8 mouse cellular contexts compared by ENCODE assay signal in the genomic region with DNA sequence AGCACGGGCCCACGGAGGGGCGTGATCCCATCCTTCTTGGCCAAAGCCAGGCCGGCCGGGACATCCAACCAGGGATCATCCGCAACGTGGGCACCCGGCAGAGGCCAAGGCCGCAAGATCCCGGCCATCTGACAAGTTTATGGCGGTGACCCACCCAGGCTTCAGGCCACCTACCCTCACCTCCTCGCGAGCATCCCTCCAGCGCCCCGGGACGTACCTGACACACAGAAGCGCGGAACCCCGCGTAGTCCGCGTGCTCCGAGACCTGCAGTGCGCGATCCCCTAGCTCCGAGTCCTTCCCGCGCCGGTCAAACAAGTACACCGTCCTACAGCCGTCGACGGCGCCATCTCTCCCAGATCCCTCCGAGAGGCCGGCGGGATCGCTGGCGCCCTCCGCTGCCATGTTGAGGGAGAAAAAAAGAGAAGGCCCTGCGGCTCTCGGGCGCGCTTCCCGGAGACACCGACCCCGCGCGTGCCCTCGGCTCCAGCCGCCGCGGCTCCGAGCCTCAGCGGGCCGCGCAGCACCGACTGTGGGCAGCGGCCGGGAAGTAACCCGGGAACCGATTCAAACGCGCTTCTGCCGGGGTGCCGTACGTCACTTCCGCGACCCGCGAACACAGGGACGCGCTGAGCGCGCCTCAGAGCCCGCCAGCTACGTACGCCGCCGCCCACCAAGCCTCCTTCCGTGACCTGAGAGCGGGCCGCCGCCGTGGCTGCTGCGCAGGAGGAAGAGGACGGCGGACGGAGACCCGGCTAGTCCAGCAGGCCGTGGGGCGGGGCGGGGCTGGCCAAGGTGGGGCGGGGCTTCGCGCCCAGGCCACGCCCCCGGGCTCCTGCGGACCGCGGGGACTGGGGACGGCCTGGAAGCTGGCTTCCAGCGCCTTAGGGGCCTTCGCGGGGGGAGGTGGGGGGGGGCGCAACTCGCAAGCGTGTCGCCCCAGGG. TPM values are rescaled to one million over a fixed set of nuclear protein-coding genes. Genes with fewer than 3 reads are reported as not detected.
DNase-seq lines count a peak whose midpoint lies in the region; ATAC-seq lines count a peak whose summit lies in the region.

A gene (minus strand): TSS at position 582 of the 943 bp plus-strand sequence.

- DNase-seq in R1 (ENCODE audit: low read depth, low spot score), result peak; percentile 85
- DNase-seq in cerebellum, postnatal 14 days, result peak; percentile 93 to 95
- peak; percentile 87 to 88 for DNase-seq in frontal cortex, postnatal 14 days (ENCODE audit: low spot score in 2 of 2)
- DNase-seq in layer of hippocampus, postnatal 25 days (ENCODE audit: extremely low spot score in 1 of 2, low spot score in 1 of 2), result peak; percentile 81 to 89
- DNase-seq in lung, postnatal 14 days, result peak; percentile 93
- peak; percentile 95 for DNase-seq in ovary, postnatal 36 days (ENCODE audit: low spot score)
- DNase-seq in thymus, postnatal 14 days, result peak; percentile 93

- peak within 1 kb of the TSS; percentile 87 for H3K4me3 ChIP-seq in hindbrain, embryonic 13.5 days

- peaks cover 25% of the 10 kb centered on the region for H3K4me1 ChIP-seq in hindbrain, embryonic 13.5 days (replicated peaks)

- H3K36me3 ChIP-seq in hindbrain, embryonic 13.5 days, result peaks cover 4% of the 10 kb centered on the region; the same call in 1 of the 2 replicates

- peak within 1 kb of the TSS; percentile 99 for H3K27ac ChIP-seq in hindbrain, embryonic 13.5 days

- no peaks in the 10 kb centered on the region for H3K27me3 ChIP-seq in hindbrain, embryonic 13.5 days

- under 1% methylated on average over 87 of the region's 109 CpGs for WGBS in hindbrain, embryonic 13.5 days

- peak within 1 kb of the TSS; percentile 94 for H3K4me2 ChIP-seq in hindbrain, embryonic 13.5 days

- H3K9ac ChIP-seq in hindbrain, embryonic 13.5 days, result peak within 1 kb of the TSS; percentile 91

- ATAC-seq in hindbrain, embryonic 13.5 days (ENCODE audit: low FRiP score), result peak; percentile 95

- H3K9me3 ChIP-seq in hindbrain, embryonic 13.5 days, result no peaks in the 10 kb centered on the region

RNA-seq across cellular contexts. Expression of the gene that starts here (rescaled TPM):
- 47.9 and 51.4 TPM in 2 replicates for polyA plus RNA-seq in hindbrain, embryonic 13.5 days (2015; fragmentation: Nextera tagmentation; extraction: Ambion mirVana)
- total RNA-seq in layer of hippocampus, postnatal 25 days (2021), result 10 to 100 TPM; 28.8 to 33.8 TPM

Comparison
In these comparisons a context has a peak if more than half of its experiments do, and no peak if none do; other contexts are left out.
1. Peak in every context shown above with its lines: DNase-seq, ATAC-seq, H3K4me3 ChIP-seq and H3K27ac ChIP-seq.